ENCODE assay signal across 17 mouse cellular contexts in genomic region chr2:38621076-38621475, GRCm38 (mm10). TPM values are rescaled to one million over a fixed set of nuclear protein-coding genes. Genes with fewer than 3 reads are reported as not detected.
DNase-seq lines count a peak whose midpoint lies in the region; ATAC-seq and TF ChIP-seq lines count a peak whose summit lies in the region.
"Had no signal": no experiment of that assay in that cellular context is flagged by ENCODE, and none has a peak within 500 bp of the region (broad histone marks: within the 10 kb centered on the region; RNA-seq: fewer than 3 reads in every experiment).

No protein-coding gene starts in this region.

- 0 out of 2 replicates have a peak overlapping the region, but pooled peaks have one; percentile 9 for H3K4me2 ChIP-seq in midbrain, embryonic 13.5 days (replicated peaks)
- H3K4me2 ChIP-seq: embryonic facial prominence, embryonic 12.5 days; stomach, embryonic 15.5 days had no signal

- H3K27ac ChIP-seq in layer of hippocampus, adult 2 months: peak overlapping the region; percentile 68
- peak overlapping the region; percentile 35; the same call in 1 of the 2 replicates for H3K27ac ChIP-seq in hindbrain, embryonic 10.5 days
- H3K27ac ChIP-seq in midbrain, embryonic 13.5 days: peak overlapping the region; percentile 81
- H3K27ac ChIP-seq: embryonic facial prominence, embryonic 12.5 days; gastrocnemius, adult 2 months; heart, adult 2 months; stomach, embryonic 15.5 days had no signal

- no peak for TF ChIP-seq CTCF in layer of hippocampus, adult 2 months (conservative IDR thresholded peaks at IDR 0.05)
- TF ChIP-seq CTCF in Patski (IDR thresholded peaks at IDR 0.05): no peak

- H3K27me3 ChIP-seq in Patski: no peaks in the 10 kb centered on the region
- H3K27me3 ChIP-seq in hindbrain, embryonic 10.5 days (ENCODE audit: insufficient read depth, poor library complexity, severe bottlenecking): no peaks in the 10 kb centered on the region
- no peaks in the 10 kb centered on the region for H3K27me3 ChIP-seq in midbrain, embryonic 13.5 days
- H3K27me3 ChIP-seq: embryonic facial prominence, embryonic 12.5 days; stomach, embryonic 15.5 days had no signal

- ATAC-seq in Patski: peak; percentile 15
- peak; percentile 29 for ATAC-seq in midbrain, embryonic 13.5 days
- no peak for ATAC-seq in activated CD4-positive, CD25-positive, alpha-beta regulatory T cell, adult 4 months
- ATAC-seq: intestine, embryonic 16.5 days had no signal

- POLR2A ChIA-PET in Patski (lab: Charles Lee): interaction anchor here (0.5 kb wide), 1 partner anchor 167 kb away, joined by 3 read pairs; no protein-coding TSS in a partner anchor

- DNase-seq in layer of hippocampus, adult 2 months (ENCODE audit: low spot score in 2 of 2): no peak
- no peak for DNase-seq in layer of hippocampus, postnatal 36 days
- DNase-seq in Patski (ENCODE audit: low read depth, low spot score): no peak
- no peak for DNase-seq in hindbrain, embryonic 10.5 days (ENCODE audit: low spot score)
- DNase-seq in ovary, adult 18-20 months (ENCODE audit: low spot score): no peak
- no peak for DNase-seq in spleen, postnatal 36 days (ENCODE audit: low spot score in 2 of 2)
- DNase-seq: B cell, adult 2 months; gastrocnemius, adult 2 months; heart, adult 2 months; heart, postnatal 10 days; lung, adult 18-20 months had no signal

- peaks cover 74% of the 10 kb centered on the region for H3K36me3 ChIP-seq in hindbrain, embryonic 10.5 days
- peaks cover 12% of the 10 kb centered on the region for H3K36me3 ChIP-seq in midbrain, embryonic 13.5 days

- WGBS in hindbrain, embryonic 10.5 days: 90% methylated on average over 4 of the region's 4 CpGs
- WGBS in midbrain, embryonic 13.5 days: 81% methylated on average over 4 of the region's 4 CpGs

- no peaks in the 10 kb centered on the region for H3K9me3 ChIP-seq in hindbrain, embryonic 10.5 days
- H3K9me3 ChIP-seq in midbrain, embryonic 13.5 days: no peaks in the 10 kb centered on the region
- H3K9me3 ChIP-seq: embryonic facial prominence, embryonic 12.5 days; stomach, embryonic 15.5 days had no signal

- in situ Hi-C loops in Patski (cut with MboI; ENCODE audit: low pct_unique_long_range_greater_than_20kb): no loop called here

- CTCF ChIA-PET in Patski (lab: Charles Lee): interaction anchor here (0.7 to 2.2 kb wide), 7 partner anchors 10 to 192 kb away, joined by 3 to 5 read pairs (median 3); no protein-coding TSS in a partner anchor

- H3K9ac ChIP-seq in midbrain, embryonic 13.5 days (replicated peaks): 0 out of 2 replicates have a peak overlapping the region, but pooled peaks have one; percentile 1
- H3K9ac ChIP-seq: embryonic facial prominence, embryonic 12.5 days; stomach, embryonic 15.5 days had no signal

- no peak overlapping the region for H3K4me3 ChIP-seq in layer of hippocampus, adult 2 months
- no peak overlapping the region for H3K4me3 ChIP-seq in hindbrain, embryonic 10.5 days
- H3K4me3 ChIP-seq in midbrain, embryonic 13.5 days (replicated peaks): no peak overlapping the region
- H3K4me3 ChIP-seq: embryonic facial prominence, embryonic 12.5 days; gastrocnemius, adult 2 months; heart, adult 2 months; myocyte; stomach, embryonic 15.5 days had no signal

- H3K4me1 ChIP-seq in hindbrain, embryonic 10.5 days (replicated peaks): peaks cover 23% of the 10 kb centered on the region
- H3K4me1 ChIP-seq in midbrain, embryonic 13.5 days (replicated peaks): peaks cover 49% of the 10 kb centered on the region
- H3K4me1 ChIP-seq: stomach, embryonic 15.5 days had no signal

RNA-seq across cellular contexts. Expression of gene Psmb7, which starts 22.8 kb away (rescaled TPM):
- 100 to 1,000 TPM; 186 to 198 TPM for total RNA-seq in layer of hippocampus, adult 2 months (2021)
- 100 to 1,000 TPM; 202 to 214 TPM for total RNA-seq in layer of hippocampus, postnatal 36 days (2021)
- polyA plus RNA-seq in Patski (2021): 269 TPM
- 319 and 334 TPM in 2 replicates for polyA plus RNA-seq in hindbrain, embryonic 10.5 days (2016; fragmentation: Nextera tagmentation; extraction: Ambion mirVana)
- 310 and 330 TPM in 2 replicates for polyA plus RNA-seq in midbrain, embryonic 13.5 days (2015; fragmentation: Nextera tagmentation; extraction: Ambion mirVana)
- polyA plus RNA-seq in activated CD4-positive, CD25-positive, alpha-beta regulatory T cell, adult 4 months (2017; shearing (Covaris generic)): 100 to 1,000 TPM; 116 to 139 TPM
